Mouse (Mus musculus): ENCODE data around the gene Samd4b.

GRCm38 (mm10) chr7:28360291-28360690 is 237.7 kb downstream of the Samd4b start:
- no peak for TF ChIP-seq CTCF (IDR thresholded peaks at IDR 0.05; ENCODE audit: low read depth, low read length)
- no peak for TF ChIP-seq GATA1 (IDR thresholded peaks at IDR 0.05; ENCODE audit: borderline replicate concordance, low read length)
- no peak for TF ChIP-seq TAL1 (conservative IDR thresholded peaks at IDR 0.05; ENCODE audit: low read depth, low read length)
- no peak for TF ChIP-seq POLR2AphosphoS5 (IDR thresholded peaks at IDR 0.05; ENCODE audit: insufficient replicate concordance, low read depth, low read length)
- no peak for TF ChIP-seq GATA2 (IDR thresholded peaks at IDR 0.05; ENCODE audit: borderline replicate concordance, low read depth, low read length)
